Comparison of ENCODE assay signal across 8 mouse cellular contexts in genomic region chr14:49238206-49238605, GRCm38 (mm10). TPM values are rescaled to one million over a fixed set of nuclear protein-coding genes. Genes with fewer than 3 reads are reported as not detected.
DNase-seq lines count a peak whose midpoint lies in the region; ATAC-seq lines count a peak whose summit lies in the region.

No protein-coding gene starts in this region.

- 31% methylated on average over 11 of the region's 11 CpGs for WGBS in forebrain, embryonic 12.5 days
- WGBS in hindbrain, embryonic 12.5 days: 39% methylated on average over 11 of the region's 11 CpGs

- peak; percentile 71 for DNase-seq in NIH3T3 (ENCODE audit: low read depth)
- peak; percentile 1 for DNase-seq in c-Kit-positive CD71-positive TER-119-negative erythroid progenitor cells, embryonic 14.5 days (ENCODE audit: low read depth)
- peak; percentile 51 for DNase-seq in layer of hippocampus, adult 9-10 months (ENCODE audit: low spot score)
- peak; percentile 44 to 64 for DNase-seq in lung, postnatal 4 days
- DNase-seq in right cerebral cortex, adult 2 months (ENCODE audit: low spot score in 2 of 2): peak; percentile 73 to 77
- DNase-seq in spleen, postnatal 4 days (ENCODE audit: low spot score in 2 of 2): no peak

- ATAC-seq in forebrain, embryonic 12.5 days (ENCODE audit: low FRiP score): peak; percentile 84; the same call in 1 of the 2 replicates
- peak; percentile 73 for ATAC-seq in hindbrain, embryonic 12.5 days (ENCODE audit: low FRiP score)

- H3K36me3 ChIP-seq in forebrain, embryonic 12.5 days (replicated peaks): no peaks in the 10 kb centered on the region
- no peaks in the 10 kb centered on the region for H3K36me3 ChIP-seq in hindbrain, embryonic 12.5 days

- peaks cover 2% of the 10 kb centered on the region for H3K4me1 ChIP-seq in forebrain, embryonic 12.5 days
- H3K4me1 ChIP-seq in hindbrain, embryonic 12.5 days: 0 out of 2 replicates have a peak, but pooled peaks cover 2% of the 10 kb centered on the region

- no peak overlapping the region for H3K27ac ChIP-seq in forebrain, embryonic 12.5 days
- no peak overlapping the region for H3K27ac ChIP-seq in hindbrain, embryonic 12.5 days

- H3K9ac ChIP-seq in forebrain, embryonic 12.5 days: no peak overlapping the region
- no peak overlapping the region for H3K9ac ChIP-seq in hindbrain, embryonic 12.5 days

- no peak overlapping the region for H3K4me2 ChIP-seq in forebrain, embryonic 12.5 days
- no peak overlapping the region for H3K4me2 ChIP-seq in hindbrain, embryonic 12.5 days (replicated peaks)

- H3K4me3 ChIP-seq in forebrain, embryonic 12.5 days (replicated peaks): no peak overlapping the region
- H3K4me3 ChIP-seq in hindbrain, embryonic 12.5 days: no peak overlapping the region

- no peaks in the 10 kb centered on the region for H3K9me3 ChIP-seq in forebrain, embryonic 12.5 days
- H3K9me3 ChIP-seq in hindbrain, embryonic 12.5 days (replicated peaks): no peaks in the 10 kb centered on the region

- H3K27me3 ChIP-seq in forebrain, embryonic 12.5 days: no peaks in the 10 kb centered on the region
- H3K27me3 ChIP-seq in hindbrain, embryonic 12.5 days: no peaks in the 10 kb centered on the region

RNA-seq across cellular contexts. Expression of gene ccdc198, which starts 7.1 kb away (rescaled TPM):
- polyA plus RNA-seq in forebrain, embryonic 12.5 days (2016; fragmentation: Nextera tagmentation; extraction: Ambion mirVana): 0.20 TPM in 1 of 2 replicates, not detected in the other
- 0.23 and 0.57 TPM in 2 replicates for polyA plus RNA-seq in hindbrain, embryonic 12.5 days (2016; fragmentation: Nextera tagmentation; extraction: Ambion mirVana)

Comparison
In these comparisons a context has a peak if more than half of its experiments do, and no peak if none do; other contexts are left out.
1. DNase-seq: peak in NIH3T3 (single experiment), c-Kit-positive CD71-positive TER-119-negative erythroid progenitor cells, embryonic 14.5 days (single experiment), layer of hippocampus, adult 9-10 months (single experiment), lung, postnatal 4 days (2 of 2) and right cerebral cortex, adult 2 months (2 of 2); none in spleen, postnatal 4 days (0 of 2).